Mouse (Mus musculus) adrenal gland, postnatal 0 days (tissue): Measurements from ENCODE around the gene Cygb. TPM values are rescaled to one million over a fixed set of nuclear protein-coding genes. Genes with fewer than 3 reads are reported as not detected.

Experiments used
- polyA plus RNA-seq: library from polyadenylated mRNA; unstranded; fragments of >200 nt; fragmentation: Nextera tagmentation; extraction: Ambion mirVana; gene quantifications from 2 replicates; pipeline ENCODE4 v1.2.1, GENCODE M21; 2015

Gene Cygb
- polyA plus RNA-seq, result 28.6 and 33.4 TPM in 2 replicates

GRCm38 (mm10) chr11:116654255-116654821 lies at the start of gene Cygb:
Cygb (minus strand) TSS chr11:116654313.

GRCm38 (mm10) chr11:116653234-116653633 lies 879 bp downstream of the Cygb start, which contains the start of gene Prcd:
Prcd (plus strand) TSS chr11:116653534.

GRCm38 (mm10) chr11:116626299-116627071 lies 27.6 kb downstream of the Cygb start, which contains the start of gene Rhbdf2:
Rhbdf2 (minus strand) TSS chr11:116627019.

Other genes starting within 250 kb of the Cygb start
- gene Rnf157, start 241.3 kb downstream of the Cygb start, polyA plus RNA-seq, result 5.3 and 12.0 TPM in 2 replicates
- 52.7 and 56.4 TPM in 2 replicates for gene Ubald2, start 220.2 kb downstream of the Cygb start, polyA plus RNA-seq
- gene Qrich2, start 188.1 kb downstream of the Cygb start, polyA plus RNA-seq, result 0.10 and 0.11 TPM in 2 replicates
- 67.1 and 83.3 TPM in 2 replicates for gene Prpsap1, start 160.1 kb downstream of the Cygb start, polyA plus RNA-seq
- gene Sphk1, start 123.4 kb downstream of the Cygb start, polyA plus RNA-seq, result 7.1 and 8.3 TPM in 2 replicates
- gene Ube2o, start 72.9 kb downstream of the Cygb start, polyA plus RNA-seq, result 8.4 and 10.3 TPM in 2 replicates
- gene Aanat, start 67.9 kb downstream of the Cygb start, polyA plus RNA-seq, result not detected in 2 replicates
- gene Rhbdf2, start 27.3 kb downstream of the Cygb start, polyA plus RNA-seq, result 5.1 and 8.4 TPM in 2 replicates
- gene Prcd, start 779 bp downstream of the Cygb start, polyA plus RNA-seq, result 12.4 and 16.2 TPM in 2 replicates
- gene St6galnac1, start 121.2 kb upstream of the Cygb start, polyA plus RNA-seq, result not detected in 2 replicates
- gene Mxra7, start 173.7 kb upstream of the Cygb start, polyA plus RNA-seq, result 52.1 and 64.3 TPM in 2 replicates
- gene Mettl23, start 189.0 kb upstream of the Cygb start, polyA plus RNA-seq, result 95.4 and 108 TPM in 2 replicates
- 29.7 and 39.5 TPM in 2 replicates for gene Jmjd6, start 189.1 kb upstream of the Cygb start, polyA plus RNA-seq
- gene Mfsd11, start 198.1 kb upstream of the Cygb start, polyA plus RNA-seq, result 37.8 and 53.7 TPM in 2 replicates
- 297 and 399 TPM in 2 replicates for gene Srsf2, start 198.8 kb upstream of the Cygb start, polyA plus RNA-seq